In genomic region chr9:62782976-62783781, GRCm38 (mm10) we compare ENCODE assay signal across 8 mouse cellular contexts. TPM values are rescaled to one million over a fixed set of nuclear protein-coding genes. Genes with fewer than 3 reads are reported as not detected.
DNase-seq lines count a peak whose midpoint lies in the region; ATAC-seq lines count a peak whose summit lies in the region.

No protein-coding gene starts in this region.

- no peaks in the 10 kb centered on the region for H3K9me3 ChIP-seq in kidney, embryonic 15.5 days (replicated peaks)
- no peaks in the 10 kb centered on the region for H3K9me3 ChIP-seq in forebrain, embryonic 13.5 days (replicated peaks)
- no peaks in the 10 kb centered on the region for H3K9me3 ChIP-seq in midbrain, embryonic 12.5 days
- H3K9me3 ChIP-seq in stomach, embryonic 15.5 days = no peaks in the 10 kb centered on the region

- H3K27me3 ChIP-seq in kidney, embryonic 15.5 days = no peaks in the 10 kb centered on the region
- no peaks in the 10 kb centered on the region for H3K27me3 ChIP-seq in forebrain, embryonic 13.5 days
- no peaks in the 10 kb centered on the region for H3K27me3 ChIP-seq in midbrain, embryonic 12.5 days
- H3K27me3 ChIP-seq in stomach, embryonic 15.5 days (replicated peaks) = no peaks in the 10 kb centered on the region

- 35% methylated on average over 16 of the region's 16 CpGs for WGBS in kidney, embryonic 15.5 days
- 30% methylated on average over 16 of the region's 16 CpGs for WGBS in forebrain, embryonic 13.5 days
- 31% methylated on average over 16 of the region's 16 CpGs for WGBS in midbrain, embryonic 12.5 days
- WGBS in stomach, embryonic 15.5 days = 50% methylated on average over 14 of the region's 16 CpGs

- no peaks in the 10 kb centered on the region for H3K36me3 ChIP-seq in kidney, embryonic 15.5 days
- no peaks in the 10 kb centered on the region for H3K36me3 ChIP-seq in forebrain, embryonic 13.5 days (ENCODE audit: poor library complexity, severe bottlenecking)
- no peaks in the 10 kb centered on the region for H3K36me3 ChIP-seq in midbrain, embryonic 12.5 days
- no peaks in the 10 kb centered on the region for H3K36me3 ChIP-seq in stomach, embryonic 15.5 days

- H3K27ac ChIP-seq in kidney, embryonic 15.5 days = no peak overlapping the region
- H3K27ac ChIP-seq in forebrain, embryonic 13.5 days = peak overlapping the region; percentile 74
- peak overlapping the region; percentile 50 for H3K27ac ChIP-seq in midbrain, embryonic 12.5 days (replicated peaks)
- H3K27ac ChIP-seq in stomach, embryonic 15.5 days = no peak overlapping the region

- H3K4me3 ChIP-seq in kidney, embryonic 15.5 days (replicated peaks) = no peak overlapping the region
- H3K4me3 ChIP-seq in forebrain, embryonic 13.5 days = peak overlapping the region; percentile 12
- H3K4me3 ChIP-seq in midbrain, embryonic 12.5 days = 0 out of 2 replicates have a peak overlapping the region, but pooled peaks have one; percentile 4
- H3K4me3 ChIP-seq in stomach, embryonic 15.5 days (replicated peaks) = no peak overlapping the region

- H3K4me1 ChIP-seq in kidney, embryonic 15.5 days = peaks cover 26% of the 10 kb centered on the region
- peaks cover 25% of the 10 kb centered on the region for H3K4me1 ChIP-seq in forebrain, embryonic 13.5 days
- H3K4me1 ChIP-seq in midbrain, embryonic 12.5 days = peaks cover 24% of the 10 kb centered on the region
- H3K4me1 ChIP-seq in stomach, embryonic 15.5 days = no peaks in the 10 kb centered on the region

- peak; percentile 23; the same call in 1 of the 2 replicates for ATAC-seq in kidney, embryonic 15.5 days (replicated peaks; ENCODE audit: low FRiP score)
- peak; percentile 84 for ATAC-seq in forebrain, embryonic 13.5 days
- peak; percentile 72 for ATAC-seq in midbrain, embryonic 12.5 days (ENCODE audit: low FRiP score, low read depth)
- peak; percentile 27; the same call in 1 of the 2 replicates for ATAC-seq in stomach, embryonic 15.5 days (ENCODE audit: insufficient read depth, low FRiP score, low read depth)

- DNase-seq in kidney, adult 9 months = no peak
- DNase-seq in adrenal gland, adult 2 months = peak; percentile 64
- DNase-seq in layer of hippocampus, postnatal 14 days (ENCODE audit: low spot score in 2 of 2) = peak; percentile 82 to 85
- no peak for DNase-seq in spleen, adult 12 weeks (ENCODE audit: low spot score)

- H3K9ac ChIP-seq in kidney, embryonic 15.5 days = no peak overlapping the region
- H3K9ac ChIP-seq in forebrain, embryonic 13.5 days = peak overlapping the region; percentile 16; the same call in 1 of the 2 replicates
- H3K9ac ChIP-seq in midbrain, embryonic 12.5 days (replicated peaks) = 0 out of 2 replicates have a peak overlapping the region, but pooled peaks have one; percentile 7
- H3K9ac ChIP-seq in stomach, embryonic 15.5 days = no peak overlapping the region

- no peak overlapping the region for H3K4me2 ChIP-seq in kidney, embryonic 15.5 days
- H3K4me2 ChIP-seq in forebrain, embryonic 13.5 days = peak overlapping the region; percentile 43
- H3K4me2 ChIP-seq in midbrain, embryonic 12.5 days (replicated peaks) = peak overlapping the region; percentile 41
- H3K4me2 ChIP-seq in stomach, embryonic 15.5 days = no peak overlapping the region

RNA-seq across cellular contexts. Expression of gene Fem1b, which starts 28.6 kb away (rescaled TPM):
- polyA plus RNA-seq in kidney, embryonic 15.5 days (2015; fragmentation: Nextera tagmentation; extraction: Ambion mirVana) = 22.7 and 23.2 TPM in 2 replicates
- total RNA-seq in adrenal gland, adult 2 months (2021) = 10 to 100 TPM; 31.6 to 33.8 TPM
- polyA plus RNA-seq in adrenal gland, adult 2 months (2012; rRNA removed) = 8.1 and 8.3 TPM in 2 replicates
- polyA plus RNA-seq in forebrain, embryonic 13.5 days (2015; fragmentation: Nextera tagmentation; extraction: Ambion mirVana) = 36.6 and 40.8 TPM in 2 replicates
- total RNA-seq in layer of hippocampus, postnatal 14 days (2021) = 100 to 1,000 TPM; 111 to 113 TPM
- 61.5 and 67.9 TPM in 2 replicates for polyA plus RNA-seq in midbrain, embryonic 12.5 days (2016; fragmentation: Nextera tagmentation; extraction: Ambion mirVana)
- 17.1 and 18.7 TPM in 2 replicates for polyA plus RNA-seq in stomach, embryonic 15.5 days (2015; fragmentation: Nextera tagmentation; extraction: Ambion mirVana)

RNA-seq across cellular contexts. Expression of gene Cln6, which starts 55.4 kb away (rescaled TPM):
- polyA plus RNA-seq in kidney, embryonic 15.5 days (2015; fragmentation: Nextera tagmentation; extraction: Ambion mirVana) = 23.2 and 27.1 TPM in 2 replicates
- 10 to 100 TPM; 20.0 to 20.2 TPM for total RNA-seq in adrenal gland, adult 2 months (2021)
- 65.3 and 68.9 TPM in 2 replicates for polyA plus RNA-seq in adrenal gland, adult 2 months (2012; rRNA removed)
- 6.9 and 8.0 TPM in 2 replicates for polyA plus RNA-seq in forebrain, embryonic 13.5 days (2015; fragmentation: Nextera tagmentation; extraction: Ambion mirVana)
- 10 to 100 TPM; 10.7 to 11.3 TPM for total RNA-seq in layer of hippocampus, postnatal 14 days (2021)
- 8.2 and 8.9 TPM in 2 replicates for polyA plus RNA-seq in midbrain, embryonic 12.5 days (2016; fragmentation: Nextera tagmentation; extraction: Ambion mirVana)
- 22.3 and 24.3 TPM in 2 replicates for polyA plus RNA-seq in stomach, embryonic 15.5 days (2015; fragmentation: Nextera tagmentation; extraction: Ambion mirVana)

Comparison
In these comparisons a context has a peak if more than half of its experiments do, and no peak if none do; other contexts are left out.
1. ATAC-seq: peak in every context shown above with its lines; median percentile 84 in forebrain, embryonic 13.5 days; 72 in midbrain, embryonic 12.5 days; 27 in stomach, embryonic 15.5 days; 23 in kidney, embryonic 15.5 days.
2. H3K27ac ChIP-seq: peak in forebrain, embryonic 13.5 days (single experiment) and midbrain, embryonic 12.5 days (single experiment); none in kidney, embryonic 15.5 days (single experiment) and stomach, embryonic 15.5 days (single experiment).
3. H3K4me2 ChIP-seq: peak in forebrain, embryonic 13.5 days (single experiment) and midbrain, embryonic 12.5 days (single experiment); none in kidney, embryonic 15.5 days (single experiment) and stomach, embryonic 15.5 days (single experiment).
4. H3K4me3 ChIP-seq: peak in forebrain, embryonic 13.5 days (single experiment) and midbrain, embryonic 12.5 days (single experiment); none in kidney, embryonic 15.5 days (single experiment) and stomach, embryonic 15.5 days (single experiment).
5. H3K9ac ChIP-seq: peak in forebrain, embryonic 13.5 days (single experiment) and midbrain, embryonic 12.5 days (single experiment); none in kidney, embryonic 15.5 days (single experiment) and stomach, embryonic 15.5 days (single experiment).
6. DNase-seq: peak in adrenal gland, adult 2 months (single experiment) and layer of hippocampus, postnatal 14 days (2 of 2); none in kidney, adult 9 months (single experiment) and spleen, adult 12 weeks (single experiment).